Mouse (Mus musculus): Measurements from ENCODE around the gene Papln.

Gene Papln

DNA sequence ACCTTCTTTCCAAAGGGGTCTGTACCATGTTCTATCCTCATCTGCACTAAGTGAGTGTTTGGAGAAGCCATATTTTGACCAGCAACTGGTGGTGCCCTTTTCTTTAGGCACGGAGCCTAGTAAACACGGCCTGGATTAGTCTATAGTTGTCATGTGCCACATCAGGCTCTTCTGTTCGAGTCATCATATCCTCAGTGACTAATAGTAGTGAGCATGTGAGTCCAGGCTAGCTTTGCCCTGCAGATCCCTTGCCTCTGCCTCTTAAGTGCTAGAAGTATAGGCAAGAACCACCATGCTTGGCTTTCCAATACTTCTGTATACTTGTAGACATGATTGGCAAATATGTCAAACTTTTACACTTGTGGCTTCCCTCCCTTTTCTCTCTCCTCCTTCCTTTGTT lies 70.5 kb downstream of the Papln start:
- DNase-seq (ENCODE audit: low spot score), result no peak

DNA sequence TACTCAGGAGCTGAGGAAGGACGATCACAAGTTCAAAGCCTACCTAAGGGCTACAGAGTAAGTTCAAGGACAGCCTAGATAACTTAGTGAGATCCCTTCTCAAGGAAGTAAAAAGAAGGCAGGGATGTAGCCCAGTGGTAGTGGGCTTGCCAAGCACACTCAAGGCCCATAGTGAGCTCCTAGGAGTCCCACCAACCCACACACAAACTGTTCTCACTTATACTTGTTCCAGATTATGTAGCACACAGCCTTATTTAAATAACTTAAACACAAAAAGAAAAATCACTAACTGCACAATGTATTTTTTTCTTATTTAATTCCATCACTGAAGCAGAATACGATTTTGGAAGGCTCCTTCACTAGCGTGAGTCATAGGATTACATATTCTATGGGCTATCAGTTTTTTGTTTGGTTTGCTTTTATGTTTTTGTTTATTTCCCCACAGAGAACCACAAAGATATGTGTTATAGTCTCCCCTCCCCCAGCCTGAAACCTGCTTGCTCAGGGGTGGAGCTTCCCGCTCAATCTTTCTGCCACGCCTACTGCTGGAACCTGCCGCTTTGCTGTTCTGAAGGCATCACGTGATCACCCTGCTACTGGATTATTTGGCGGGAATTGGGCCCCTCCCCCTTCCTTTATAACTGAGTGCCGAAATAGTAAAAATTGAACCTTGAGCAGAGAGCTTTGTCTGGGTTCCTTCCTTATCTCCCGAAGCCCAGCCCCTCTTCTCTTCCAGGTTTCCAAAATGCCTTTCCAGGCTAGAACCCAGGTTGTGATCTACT lies 78.2 kb downstream of the Papln start:
- no peak for DNase-seq (ENCODE audit: low spot score)
